Mouse (Mus musculus) induced T-regulatory cell, adult 2 months (primary cell): ENCODE measurements around the gene Arfrp1.
A peak's percentile ranks its signal among the peaks of the same experiment; 100 is the strongest.

Experiments
- DNase-seq: peaks from one replicate; pipeline ENCODE4 v3.0.0-alpha.2; 2012; ENCODE audit warnings: low read depth

Arfrp1 gene

DNA sequence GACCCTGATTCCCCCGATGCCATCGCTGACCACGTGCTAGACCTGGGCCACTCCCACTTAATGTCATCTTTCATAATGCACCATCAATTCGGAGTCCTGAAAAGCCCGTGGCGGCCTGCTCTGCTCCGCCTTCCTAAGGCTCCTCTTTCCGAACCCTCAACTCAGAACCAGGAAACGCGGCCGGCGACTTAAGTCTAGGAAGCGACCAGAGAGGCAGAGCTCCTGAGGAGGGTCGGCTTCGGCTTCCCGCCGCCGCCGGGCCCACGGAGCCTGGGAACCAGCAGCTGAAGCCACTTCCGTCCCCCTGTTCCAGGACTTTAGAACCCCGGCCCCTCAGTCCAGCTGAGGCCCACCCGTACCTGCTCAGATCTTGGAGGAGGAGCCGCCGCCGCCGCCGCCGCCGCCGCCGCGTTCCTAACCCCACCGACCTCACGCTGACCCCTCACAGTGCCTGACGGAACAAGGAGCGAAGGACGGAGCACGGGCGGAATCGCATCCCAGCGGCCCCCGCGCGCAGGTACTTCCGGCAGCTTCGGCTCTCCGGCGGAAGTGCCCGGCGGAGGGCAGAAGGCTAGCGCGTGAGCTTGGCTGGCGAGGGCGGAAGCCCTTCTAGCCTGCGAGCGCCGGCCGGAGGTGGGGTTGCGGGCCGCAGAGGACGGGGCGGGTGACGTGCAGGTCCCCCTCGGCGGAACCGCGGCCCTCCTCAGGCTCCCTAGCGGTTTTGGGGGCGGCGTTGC, at the start of gene Arfrp1, which contains the start of gene Zgpat:
Gene Arfrp1 (minus strand): TSS at position 545 of the 737 bp plus-strand sequence.
Gene Zgpat (plus strand): TSS at position 69 of the 737 bp plus-strand sequence.
- peak; percentile 91 for DNase-seq

DNA sequence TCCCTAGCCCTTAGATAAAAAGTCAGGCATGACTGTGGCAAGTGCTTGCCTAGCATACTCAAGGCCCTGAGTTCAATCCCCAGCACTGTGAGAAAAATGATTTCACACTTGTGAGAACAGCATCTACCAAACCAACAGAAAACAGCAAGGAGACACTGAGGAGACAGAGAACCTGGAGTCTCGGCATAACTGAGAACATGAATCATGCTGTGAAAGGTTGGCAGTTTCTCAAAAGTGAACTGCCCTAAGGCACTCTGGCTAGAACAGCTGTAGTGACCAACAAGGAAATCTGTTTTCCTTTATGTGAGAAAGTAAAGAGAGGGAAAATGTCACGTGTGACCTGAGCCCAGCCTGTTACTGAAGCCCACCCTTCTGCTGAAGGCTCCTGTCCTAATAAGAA, 47.9 kb upstream of the Arfrp1 start:
- no peak for DNase-seq

DNA sequence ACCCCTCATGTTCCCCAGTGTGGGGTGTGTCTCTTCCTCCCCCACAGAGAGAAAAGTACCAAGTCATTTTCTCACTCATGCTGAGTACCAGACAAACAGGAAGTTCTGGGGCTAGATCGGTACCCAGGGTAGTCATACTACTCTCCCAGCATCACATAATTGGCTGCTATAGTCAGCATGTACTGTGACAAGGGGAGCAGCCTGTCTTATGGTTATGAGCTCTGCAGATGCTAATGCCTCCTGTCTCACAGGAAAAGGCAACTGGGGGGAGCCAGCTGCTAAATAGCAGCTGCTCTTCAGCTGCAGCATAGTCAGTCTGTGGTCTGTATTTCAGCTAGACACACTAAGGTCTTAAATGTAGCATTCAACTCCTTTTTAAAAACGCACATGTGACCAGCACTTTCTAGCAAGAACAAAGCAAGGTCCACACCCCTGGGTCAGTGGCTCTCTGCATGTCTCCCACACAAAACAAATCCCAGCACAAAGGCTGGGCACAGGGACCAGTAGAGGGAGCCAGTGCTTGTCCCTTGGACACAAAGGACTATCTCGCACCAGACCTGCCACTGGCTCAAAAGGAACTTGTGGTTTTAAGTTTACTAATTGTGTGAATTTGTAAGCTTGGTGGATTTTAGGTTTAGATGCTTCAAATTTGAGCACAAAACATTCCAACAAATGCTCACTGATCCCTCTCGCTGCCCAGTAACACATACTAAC, 45.7 kb upstream of the Arfrp1 start:
- DNase-seq = peak; percentile 88

- DNase-seq = peak; percentile 84
Observed at GRCm38 (mm10) chr2:181409643-181410042, 44.4 kb upstream of the Arfrp1 start.

DNA sequence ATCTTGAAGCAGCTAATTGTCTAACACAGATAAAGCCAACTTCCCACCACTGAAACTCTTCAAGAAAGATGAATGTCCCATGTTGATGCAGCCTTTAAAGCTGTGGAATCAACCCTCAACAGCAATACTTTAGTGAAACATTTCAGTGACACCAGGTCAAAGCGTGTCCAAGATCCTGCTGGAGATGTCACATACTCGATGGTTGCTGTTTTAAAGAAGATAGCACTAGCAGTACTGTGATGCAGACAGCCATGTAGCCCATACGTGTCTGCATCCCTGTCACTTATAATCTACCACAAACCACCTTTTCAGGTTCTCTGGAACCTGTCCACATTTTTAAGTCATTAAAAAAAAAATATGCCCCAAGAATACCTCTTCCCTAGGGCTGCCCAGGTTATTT, 38.5 kb upstream of the Arfrp1 start:
- DNase-seq = no peak

DNA sequence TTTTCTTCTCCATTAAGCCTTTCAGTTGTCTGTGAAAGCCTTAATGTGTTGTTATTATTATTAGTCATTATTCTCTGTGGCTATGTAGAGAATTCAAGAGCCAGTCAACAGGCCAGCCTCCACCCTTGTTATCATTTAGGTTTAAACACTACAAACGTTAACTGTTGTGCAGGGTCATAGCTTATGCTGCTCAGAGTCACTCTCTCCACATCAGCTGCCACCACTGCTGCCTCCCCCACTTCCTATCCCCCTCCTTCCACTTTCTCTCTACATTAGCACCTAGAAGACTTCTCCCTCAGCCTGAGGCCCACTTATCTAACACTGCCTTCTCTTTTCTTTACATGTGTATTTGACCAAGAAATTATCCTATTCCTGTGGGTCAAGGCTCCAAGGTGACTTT, 36.3 kb upstream of the Arfrp1 start:
- DNase-seq = no peak

DNA sequence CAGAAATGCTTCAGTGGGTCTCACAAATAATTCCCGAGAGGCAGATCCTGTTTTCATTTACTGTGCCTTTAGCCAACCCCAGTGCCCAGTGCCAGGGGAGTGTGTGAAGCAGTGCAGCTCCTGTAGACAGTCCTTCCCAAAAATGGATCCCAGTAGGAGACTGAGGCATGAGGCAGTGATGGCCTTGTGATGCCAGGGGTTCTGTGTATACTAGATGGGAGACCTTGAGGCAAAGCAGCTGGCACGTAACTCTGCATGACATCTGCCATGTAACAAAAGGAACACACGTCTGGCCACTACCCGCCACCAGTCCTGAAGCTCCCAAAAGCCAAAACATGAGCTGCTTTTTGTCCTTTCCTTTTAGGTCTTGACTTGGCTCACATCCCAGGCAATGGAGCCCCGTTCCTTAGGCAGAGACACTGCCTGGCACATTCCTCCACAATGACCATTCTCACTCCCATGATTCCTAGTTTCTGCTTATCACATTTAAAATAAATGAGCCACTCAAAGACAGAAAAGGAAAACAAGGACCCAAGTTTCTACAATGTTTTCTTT, 32.1 kb upstream of the Arfrp1 start:
- no peak for DNase-seq

DNA sequence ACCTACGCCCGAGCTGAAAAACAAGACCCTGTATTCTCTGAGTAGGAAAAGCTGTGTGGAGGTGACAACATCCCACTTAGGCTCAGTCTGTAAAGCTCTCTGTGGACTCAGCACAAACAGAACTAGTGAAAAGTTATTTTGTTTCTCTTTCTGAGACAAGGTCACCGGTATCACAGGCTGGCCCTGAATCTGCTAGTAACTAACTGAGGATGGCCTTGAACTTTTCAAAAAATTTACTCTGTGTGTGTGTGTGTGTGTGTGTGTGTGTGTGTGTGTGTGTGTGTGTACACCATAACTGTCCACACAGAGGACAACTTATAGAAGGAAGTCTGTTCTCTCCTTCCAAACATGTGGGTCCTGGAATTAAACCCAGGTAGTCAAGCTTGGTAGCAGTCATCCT, 28.9 kb upstream of the Arfrp1 start:
- no peak for DNase-seq

DNA sequence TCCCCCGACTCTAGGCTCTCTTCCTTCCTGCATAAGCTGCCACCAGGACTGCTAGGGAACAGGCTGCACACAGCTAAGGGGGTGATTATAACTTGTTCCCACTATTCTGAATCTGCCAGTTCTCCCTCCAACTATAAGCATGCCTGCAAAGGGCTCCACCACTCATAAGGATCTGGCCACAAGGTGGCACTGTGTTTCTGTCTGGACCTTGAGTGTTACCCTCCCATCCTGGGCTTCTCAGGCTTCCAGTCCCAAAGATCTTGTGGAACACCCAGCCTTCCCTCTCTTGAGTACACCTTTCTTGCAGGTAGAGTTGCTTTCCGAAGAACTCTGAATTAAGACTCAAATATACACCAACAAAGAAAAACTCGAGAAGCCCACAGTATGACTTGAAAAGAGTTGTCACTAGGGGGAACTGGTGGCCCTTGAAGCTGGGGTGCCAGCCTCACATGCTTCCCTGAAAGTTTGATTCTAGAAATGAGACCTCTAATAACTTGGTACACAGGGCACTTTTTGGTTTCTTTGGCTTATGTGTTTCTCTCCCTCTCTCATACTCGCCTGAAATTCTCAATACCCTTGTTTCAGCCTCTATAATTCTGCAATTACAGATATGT, 27.5 kb upstream of the Arfrp1 start:
- peak; percentile 94 for DNase-seq

DNA sequence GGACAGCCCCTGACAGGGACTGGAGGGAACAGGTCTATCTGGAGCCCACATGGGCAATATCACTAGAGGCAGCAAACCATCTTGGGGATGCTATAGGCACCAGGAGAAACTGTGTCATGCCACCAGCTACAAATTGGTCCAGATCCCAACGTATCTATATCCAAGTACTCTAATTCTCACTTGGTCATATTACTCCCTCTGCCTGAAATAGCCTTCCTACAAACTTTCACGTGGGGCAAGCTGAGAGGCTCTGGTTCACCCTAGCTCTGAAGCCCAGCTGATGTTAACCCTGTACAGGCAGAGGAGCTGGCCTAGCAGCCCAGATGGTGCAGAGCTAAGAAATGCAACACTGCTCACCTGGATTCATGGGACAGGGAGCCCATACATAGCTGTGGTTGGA, 26.3 kb upstream of the Arfrp1 start:
- DNase-seq = no peak

- DNase-seq = no peak
Observed at GRCm38 (mm10) chr2:181391022-181391421, 25.8 kb upstream of the Arfrp1 start.

DNA sequence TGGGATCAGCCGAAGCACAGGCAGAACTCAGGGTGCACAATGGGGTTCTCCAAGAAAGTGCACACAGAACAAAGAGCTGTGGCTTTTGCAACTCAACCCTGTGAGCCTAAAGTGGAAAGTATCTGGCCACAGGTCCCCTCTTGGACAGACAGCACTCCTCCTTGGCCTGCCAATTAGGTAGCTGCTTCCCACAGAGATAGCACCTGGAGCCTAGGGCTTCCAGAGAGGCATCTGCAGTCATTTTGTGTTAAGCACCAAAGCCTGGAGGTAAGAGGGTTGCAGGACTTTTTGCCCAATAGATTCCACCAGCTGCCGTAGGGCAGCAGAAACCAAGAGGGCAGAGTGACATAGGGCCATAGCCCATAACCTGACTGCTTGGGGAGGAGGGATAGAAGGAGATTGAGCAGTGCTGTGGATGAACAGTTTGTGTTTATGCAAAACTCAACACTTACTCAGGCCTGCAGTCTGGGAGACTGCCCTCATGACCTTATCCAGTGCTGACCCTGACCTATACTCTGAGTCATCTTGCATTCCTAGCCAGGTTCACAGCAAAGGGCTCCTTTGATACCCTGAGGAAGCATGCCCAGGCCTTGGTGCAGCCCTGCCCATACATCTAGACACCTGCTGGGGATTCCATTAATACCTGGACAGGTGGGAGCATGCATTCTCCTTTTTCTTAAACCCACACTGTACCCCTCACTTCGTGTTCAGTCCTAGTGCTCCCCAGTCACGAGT, 25.1 kb upstream of the Arfrp1 start:
- DNase-seq = no peak

GRCm38 (mm10) chr2:181386663-181387210, 21.5 kb upstream of the Arfrp1 start:
- DNase-seq = no peak

- no peak for DNase-seq
Observed at GRCm38 (mm10) chr2:181385885-181386284, 20.7 kb upstream of the Arfrp1 start.

- no peak for DNase-seq
Observed at GRCm38 (mm10) chr2:181384919-181385391, 19.8 kb upstream of the Arfrp1 start.

- DNase-seq = no peak
Observed at GRCm38 (mm10) chr2:181384463-181384862, 19.3 kb upstream of the Arfrp1 start.

- DNase-seq = peak; percentile 85
Observed at GRCm38 (mm10) chr2:181381631-181382306, 16.6 kb upstream of the Arfrp1 start.

- peak; percentile 87 for DNase-seq
Observed at GRCm38 (mm10) chr2:181381107-181381506, 15.9 kb upstream of the Arfrp1 start.

DNA sequence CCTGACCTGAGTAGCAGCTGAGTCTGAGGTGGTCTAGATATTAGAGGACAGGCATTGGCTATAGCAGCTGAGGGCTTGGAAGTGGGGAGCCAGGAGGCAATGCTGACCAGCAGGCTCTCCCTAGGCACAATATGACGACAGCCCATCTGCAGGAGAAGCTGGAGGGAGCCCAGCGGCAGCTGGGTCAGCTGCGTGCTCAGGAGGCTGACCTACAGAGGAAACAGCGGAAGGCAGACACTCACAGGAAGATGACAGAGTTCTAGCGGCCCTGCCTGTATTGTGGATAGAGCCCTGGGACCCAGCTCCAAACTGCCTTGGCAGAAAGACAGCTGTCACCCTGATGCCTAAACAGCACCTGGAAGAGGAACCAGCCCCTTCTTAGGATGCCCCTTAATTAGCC, 15.0 kb upstream of the Arfrp1 start:
- DNase-seq = peak; percentile 31

DNA sequence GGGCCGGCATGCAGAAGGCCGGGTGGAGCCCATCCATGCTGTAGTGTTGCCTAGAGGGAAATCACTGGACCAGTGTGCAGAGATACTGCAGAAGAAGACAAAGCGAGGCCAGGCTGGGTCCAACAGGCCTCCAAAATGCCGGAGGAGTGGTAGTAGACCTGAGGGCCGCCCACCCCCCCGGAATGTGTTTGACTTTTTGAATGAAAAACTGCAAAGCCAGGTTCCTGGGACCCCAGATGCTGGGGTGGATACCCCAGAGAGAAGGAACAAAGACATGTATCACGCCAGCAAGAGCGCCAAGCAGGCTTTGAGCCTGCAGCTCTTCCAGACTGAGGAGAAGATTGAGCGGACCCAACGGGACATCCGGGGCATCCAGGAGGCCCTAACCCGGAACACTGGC, 14.6 kb upstream of the Arfrp1 start, which contains the start of gene Lime1:
Gene Lime1 (plus strand): TSS at position 301 of the 400 bp plus-strand sequence.
- no peak for DNase-seq

GRCm38 (mm10) chr2:181378701-181379100, 13.5 kb upstream of the Arfrp1 start:
- DNase-seq = no peak
